Mouse (Mus musculus) ES-Bruce4 (cell line): ENCODE data around the gene Mycbp2.

Experiments
- CTCF ChIP-seq: IDR thresholded peaks from one replicate; pipeline ENCODE4 v1.8.1; 2011; ENCODE audit warnings: low read depth, low read length
- EP300 ChIP-seq: IDR thresholded peaks from 2 replicates; pipeline ENCODE4 v1.6.1; 2011; ENCODE audit warnings: low read depth, low read length; ENCODE audit not compliant: insufficient read depth
- POLR2A ChIP-seq: IDR thresholded peaks from one replicate; pipeline ENCODE4 v1.8.1; 2011; ENCODE audit warnings: low read length; ENCODE audit not compliant: insufficient read depth

DNA sequence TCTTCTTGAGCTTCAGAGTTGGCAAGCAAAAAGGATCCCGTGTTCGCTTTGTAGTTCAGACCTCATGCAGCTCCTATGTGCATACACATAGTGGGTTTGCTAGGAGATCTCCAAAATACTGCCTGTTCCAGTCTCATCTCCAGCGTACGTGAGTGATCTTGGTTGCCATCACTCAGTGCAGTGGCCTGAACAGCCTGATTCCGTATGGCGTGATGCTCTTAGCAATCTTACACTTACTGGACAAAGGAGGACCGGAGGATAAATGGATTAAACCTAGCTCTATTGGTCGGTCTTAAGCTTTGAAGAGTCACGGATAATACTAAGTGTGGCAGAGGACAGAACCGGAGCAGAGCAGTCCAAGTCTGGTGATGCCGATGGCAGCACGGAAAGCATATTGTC is 277.1 kb downstream of the Mycbp2 start:
- TF ChIP-seq EP300 = no peak
- TF ChIP-seq CTCF = no peak
- TF ChIP-seq POLR2A = no peak
